Mouse (Mus musculus): Measurements from ENCODE around the gene Ccdc110.

DNA sequence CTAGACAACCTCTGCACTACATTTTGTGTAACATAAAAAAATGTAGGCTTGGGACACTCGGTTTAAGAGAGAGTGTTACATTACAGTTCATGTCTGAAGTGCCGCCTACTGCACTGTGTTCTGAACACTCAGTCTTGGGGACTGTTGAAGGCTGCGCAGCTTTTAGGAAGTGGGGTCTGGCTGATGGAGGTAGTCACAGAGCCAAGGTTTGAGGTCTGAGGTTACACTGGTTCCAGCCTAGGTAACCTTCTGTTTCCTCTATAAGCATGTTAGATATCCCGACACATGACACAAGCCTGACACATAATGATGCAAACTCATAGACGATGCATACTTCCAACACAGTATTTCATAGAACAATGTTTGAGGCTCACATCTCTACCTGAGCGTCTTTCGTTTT lies 44.7 kb upstream of the Ccdc110 start:
- TF ChIP-seq CTCF (IDR thresholded peaks at IDR 0.05; ENCODE audit: low read depth, low read length) (no peak), POLR2A (IDR thresholded peaks at IDR 0.05; ENCODE audit: borderline replicate concordance, low read depth, low read length) (no peak)

All from bone marrow macrophage, adult 2 months (primary cell).